Mouse (Mus musculus): ENCODE measurements around the gene Mphosph9. TPM values are rescaled to one million over a fixed set of nuclear protein-coding genes. Genes with fewer than 3 reads are reported as not detected.

Gene Mphosph9
- total and polyA plus RNA-seq, 3 experiments = 5.6 to 9.8 (median 8.0) TPM

- Histone ChIP-seq H3K27me3 (replicated peaks) (no peaks in the 10 kb centered on the region), H3K36me3 (replicated peaks in 1 of 2; ENCODE audit: control insufficient read depth in 1 of 2, insufficient read depth in 1 of 2, low read length in 1 of 2) (no peaks in the 10 kb centered on the region), H3K4me2 (ENCODE audit: insufficient read depth, low read depth, poor library complexity, severe bottlenecking) (no peak overlapping the region), H3K4me3 (replicated peaks in 1 of 3; ENCODE audit: low read depth in 2 of 3, low read length in 2 of 3, poor library complexity in 1 of 3) (no peak overlapping the region), H3K27ac (ENCODE audit: insufficient read depth, low read depth) (no peak overlapping the region), H3K9me3 (replicated peaks; ENCODE audit: low read length) (no peaks in the 10 kb centered on the region), H3K79me2 (replicated peaks; ENCODE audit: control insufficient read depth, extremely low read depth, insufficient read depth, poor library complexity, severe bottlenecking) (peaks cover 24% of the 10 kb centered on the region), H3K9ac (ENCODE audit: insufficient read depth, low read depth) (no peak overlapping the region), H3K4me1 (ENCODE audit: control insufficient read depth in 1 of 2, insufficient read depth in 2 of 2) (peaks cover 4 to 8% of the 10 kb centered on the region in 2 experiments)
- in situ Hi-C loops (cut with MboI; ENCODE audit: low pct_ligation_motif_present, low pct_unique_long_range_greater_than_20kb, low sequenced_read_pairs) (loop anchor here (10.0 kb wide), 1 partner anchor 198 kb away; the partner anchor contains the start of gene Ddx55), dilution Hi-C loops (cut with MboI; ENCODE audit: extremely low pct_ligation_motif_present, extremely low pct_unique_long_range_greater_than_20kb, low sequenced_read_pairs) (no loop called here)
- TF ChIP-seq CHD2 (IDR thresholded peaks at IDR 0.05; ENCODE audit: low read length) (no peak), RAD21 (IDR thresholded peaks at IDR 0.05; ENCODE audit: low read depth, low read length) (peak; percentile 14), TCF12 (IDR thresholded peaks at IDR 0.05; ENCODE audit: low read depth, low read length) (no peak), MEF2A (IDR thresholded peaks at IDR 0.05; ENCODE audit: borderline replicate concordance, low read depth, low read length) (no peak), CTCF (conservative IDR thresholded peaks at IDR 0.05 in 1 of 2, IDR thresholded peaks at IDR 0.05 in 1 of 2; ENCODE audit: low read depth in 2 of 2, low read length in 2 of 2) (peak in 1 of 2 experiments; percentile 39; a peak in 2 of 4 replicates), SIN3A (IDR thresholded peaks at IDR 0.05; ENCODE audit: low read length) (no peak)
- no peak for DNase-seq (ENCODE audit: extremely low read depth)
Measured at GRCm38 (mm10) chr5:124356695-124357094, 28.9 kb upstream of the Mphosph9 start.

DNA sequence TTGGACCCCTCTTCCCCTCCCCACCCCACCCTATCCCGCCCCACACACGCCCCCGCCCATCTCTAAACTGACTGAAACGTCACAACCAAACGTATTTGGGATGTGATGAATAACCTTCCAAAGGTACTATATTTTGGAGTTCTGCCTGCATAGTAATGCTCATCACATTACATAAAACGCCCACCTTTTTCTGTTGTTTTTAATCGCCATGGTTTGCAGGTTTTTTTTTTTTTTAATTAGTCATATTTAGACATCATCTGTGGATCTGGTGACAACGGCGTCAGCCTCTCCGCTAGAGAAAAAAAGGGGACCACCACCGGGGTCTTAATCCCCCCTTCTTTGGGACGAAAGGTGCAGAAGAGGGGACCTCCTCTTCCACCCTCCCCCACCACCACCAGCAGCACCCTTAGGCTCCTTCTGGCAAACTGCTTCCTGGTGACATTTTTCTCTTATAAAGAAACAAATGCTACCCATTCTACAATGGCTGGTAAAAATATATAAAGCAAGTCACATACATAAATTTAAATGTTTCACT, 27.7 kb upstream of the Mphosph9 start:
- peaks cover 0 to 7% of the 10 kb centered on the region in 2 experiments for H3K36me3 ChIP-seq (replicated peaks in 1 of 2; ENCODE audit: control insufficient read depth in 1 of 2, insufficient read depth in 1 of 2, low read length in 1 of 2)
- H3K79me2 ChIP-seq (replicated peaks; ENCODE audit: control insufficient read depth, extremely low read depth, insufficient read depth, poor library complexity, severe bottlenecking) = peaks cover 34% of the 10 kb centered on the region
- peak overlapping the region; percentile 63 to 84 (median 82) for H3K4me3 ChIP-seq (replicated peaks in 1 of 3; ENCODE audit: low read depth in 2 of 3, low read length in 2 of 3, poor library complexity in 1 of 3)
- no peaks in the 10 kb centered on the region for H3K27me3 ChIP-seq (replicated peaks)
- H3K9me3 ChIP-seq (replicated peaks; ENCODE audit: low read length) = no peaks in the 10 kb centered on the region
- TF ChIP-seq POLR2AphosphoS2 (IDR thresholded peaks at IDR 0.05; ENCODE audit: low read depth, low read length) (no peak), USF1 (IDR thresholded peaks at IDR 0.05; ENCODE audit: low read depth, low read length) (no peak), NRF1 (IDR thresholded peaks at IDR 0.05; ENCODE audit: low read depth, low read length) (no peak), ZMIZ1 (IDR thresholded peaks at IDR 0.05; ENCODE audit: low read depth, low read length) (no peak), TCF12 (IDR thresholded peaks at IDR 0.05; ENCODE audit: low read depth, low read length) (no peak), EP300 (IDR thresholded peaks at IDR 0.05; ENCODE audit: low read length) (no peak), SIN3A (IDR thresholded peaks at IDR 0.05; ENCODE audit: low read length) (peak; percentile 21), ZC3H11A (IDR thresholded peaks at IDR 0.05; ENCODE audit: low read depth, low read length) (no peak), MEF2A (IDR thresholded peaks at IDR 0.05; ENCODE audit: borderline replicate concordance, low read depth, low read length) (no peak)
- dilution Hi-C loops (cut with MboI; ENCODE audit: extremely low pct_ligation_motif_present, extremely low pct_unique_long_range_greater_than_20kb, low sequenced_read_pairs) (no loop called here), in situ Hi-C loops (cut with MboI; ENCODE audit: low pct_ligation_motif_present, low pct_unique_long_range_greater_than_20kb, low sequenced_read_pairs) (loop anchor here (10.0 kb wide), 1 partner anchor 199 kb away; the partner anchor contains the start of gene Ddx55)
- peak overlapping the region; percentile 99 for H3K9ac ChIP-seq (ENCODE audit: insufficient read depth, low read depth)
- DNase-seq (ENCODE audit: extremely low read depth) = no peak
- peaks cover 16 to 20% of the 10 kb centered on the region in 2 experiments for H3K4me1 ChIP-seq (ENCODE audit: control insufficient read depth in 1 of 2, insufficient read depth in 2 of 2)
- H3K4me2 ChIP-seq (ENCODE audit: insufficient read depth, low read depth, poor library complexity, severe bottlenecking) = peak overlapping the region; percentile 58
- H3K27ac ChIP-seq (ENCODE audit: insufficient read depth, low read depth) = no peak overlapping the region

All from CH12.LX (cell line).